Mouse (Mus musculus) C2C12 (cell line): ENCODE measurements around the gene Gm11562.

Experiments
- CTCF ChIP-seq: IDR thresholded peaks from one replicate; pipeline ENCODE4 v1.5.1; 2011; ENCODE audit not compliant: control insufficient read depth, insufficient read depth, insufficient read length
- USF1 ChIP-seq: IDR thresholded peaks from one replicate; pipeline ENCODE4 v1.6.1; 2011; ENCODE audit warnings: low read depth, mild to moderate bottlenecking, control low read depth, moderate library complexity

GRCm38 (mm10) chr11:99574106-99574505, 46.1 kb downstream of the Gm11562 start:
- TF ChIP-seq USF1 (no peak), CTCF (peak; percentile 70)
